Mouse (Mus musculus) liver, embryonic 12.5 days (tissue): ENCODE measurements around the gene Neurl4. TPM values are rescaled to one million over a fixed set of nuclear protein-coding genes. Genes with fewer than 3 reads are reported as not detected.

ENCODE experiments used
- ATAC-seq: fragments of 200-750 bp; cut with Nextera tagmentation; 2 replicates; pipeline ENCODE4 v1.8.0; 2017; ENCODE audit warnings: moderate number of reproducible peaks, mild to moderate bottlenecking, moderate library complexity
- H3K27ac ChIP-seq: fragments of 300-500 bp; sonication (generic); 2 replicates; pipeline ENCODE4 v1.5.1; 2016; ENCODE audit warnings: mild to moderate bottlenecking
- H3K27me3 ChIP-seq: fragments of 300-500 bp; sonication (generic); replicated peaks from 2 replicates; pipeline ENCODE4 v1.6.1; 2016; ENCODE audit warnings: mild to moderate bottlenecking, moderate library complexity
- H3K36me3 ChIP-seq: fragments of 300-500 bp; sonication (generic); 2 replicates; pipeline ENCODE4 v1.6.1; 2016; ENCODE audit warnings: mild to moderate bottlenecking, moderate library complexity
- H3K4me1 ChIP-seq: fragments of 300-500 bp; sonication (generic); 2 replicates; pipeline ENCODE4 v1.6.1; 2016
- H3K4me2 ChIP-seq: fragments of 300-500 bp; sonication (generic); 2 replicates; pipeline ENCODE4 v1.6.1; 2016; ENCODE audit warnings: mild to moderate bottlenecking, moderate library complexity
- H3K4me3 ChIP-seq: fragments of 300-500 bp; sonication (generic); 2 replicates; pipeline ENCODE4 v1.5.1; 2016; ENCODE audit warnings: mild to moderate bottlenecking, moderate library complexity
- H3K9ac ChIP-seq: fragments of 300-500 bp; sonication (generic); 2 replicates; pipeline ENCODE4 v1.6.1; 2016; ENCODE audit warnings: mild to moderate bottlenecking, moderate library complexity
- H3K9me3 ChIP-seq: fragments of 300-500 bp; sonication (generic); replicated peaks from 2 replicates; pipeline ENCODE4 v1.6.1; 2016; ENCODE audit warnings: mild to moderate bottlenecking, moderate library complexity
- WGBS: fragments of 180-500 bp; shearing (Covaris S2); methylation state at CpG from one replicate; pipeline ENCODE4 v1.1.7; 2016; ENCODE audit not compliant: insufficient replicate concordance; 5-methylcytosine and 5-hydroxymethylcytosine counted together
- polyA plus RNA-seq: library from polyadenylated mRNA; unstranded; fragments of >200 nt; fragmentation: Nextera tagmentation; extraction: Ambion mirVana; gene quantifications from 2 replicates; pipeline ENCODE4 v1.2.1, GENCODE M21; 2016

Gene Neurl4
- polyA plus RNA-seq, 1 experiment from 2014 or later = 5.7 TPM

DNA sequence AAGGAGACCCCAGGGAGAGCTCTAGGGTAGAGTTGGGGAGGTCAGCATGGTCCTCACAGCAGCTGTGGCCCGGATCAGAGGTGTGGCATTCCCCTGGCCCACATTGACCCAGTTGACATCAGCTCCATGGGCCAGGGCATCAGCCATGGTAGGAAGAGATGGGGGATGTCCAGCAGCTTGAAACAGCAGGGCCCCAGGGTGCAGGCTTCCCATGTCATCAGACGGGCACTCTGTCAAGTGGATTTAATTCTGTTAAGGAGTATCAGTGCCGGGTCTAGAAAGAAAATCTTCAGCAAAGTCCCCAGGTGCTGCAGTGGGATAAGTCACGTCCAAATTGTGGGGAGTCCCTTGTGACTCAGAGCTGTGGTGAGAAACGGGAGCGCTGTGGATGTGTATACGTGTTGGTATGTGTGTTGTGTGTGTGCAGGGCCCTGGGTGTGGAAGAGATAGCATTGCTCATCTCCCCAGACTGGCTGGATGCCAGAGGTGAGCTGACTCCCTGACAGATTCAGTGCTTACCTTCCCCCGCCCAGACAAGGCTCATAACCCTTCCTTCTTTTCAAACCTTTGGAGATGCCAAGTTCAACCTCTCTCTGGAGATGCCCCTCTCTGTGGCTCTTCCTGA lies 17.2 kb upstream of the Neurl4 start:
- H3K27me3 ChIP-seq = no peaks in the 10 kb centered on the region
- H3K4me3 ChIP-seq = no peak overlapping the region
- H3K27ac ChIP-seq = no peak overlapping the region
- peaks cover 88% of the 10 kb centered on the region for H3K4me1 ChIP-seq
- ATAC-seq = no peak
- WGBS = 80% methylated on average over 8 of the region's 8 CpGs
- H3K9me3 ChIP-seq = no peaks in the 10 kb centered on the region
- H3K9ac ChIP-seq = no peak overlapping the region
- no peak overlapping the region for H3K4me2 ChIP-seq
- H3K36me3 ChIP-seq = no peaks in the 10 kb centered on the region

DNA sequence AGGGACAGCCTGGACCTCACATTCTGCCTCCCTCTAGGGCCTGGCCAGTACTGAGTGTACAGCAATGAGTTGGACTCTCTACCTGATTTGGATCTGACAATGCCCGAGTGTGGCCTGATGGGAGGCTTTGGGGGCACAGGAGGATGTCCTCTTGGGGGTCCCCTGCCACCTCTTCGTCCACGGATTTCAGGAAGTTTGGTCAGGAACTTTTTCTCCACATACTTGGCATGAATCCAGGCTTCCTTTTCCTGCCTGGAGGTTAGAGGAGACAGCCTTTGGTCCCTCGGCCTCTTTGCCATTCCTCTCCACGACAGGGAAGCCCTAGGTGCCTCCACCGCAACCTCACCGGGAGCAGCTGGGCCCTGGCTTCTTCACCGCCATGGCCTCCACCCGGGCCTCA lies 16.6 kb upstream of the Neurl4 start:
- Histone ChIP-seq H3K4me2 (no peak overlapping the region), H3K27me3 (no peaks in the 10 kb centered on the region), H3K4me1 (peaks cover 82% of the 10 kb centered on the region), H3K27ac (peak overlapping the region; percentile 41; the same call in 1 of the 2 replicates), H3K9me3 (no peaks in the 10 kb centered on the region), H3K9ac (no peak overlapping the region), H3K36me3 (no peaks in the 10 kb centered on the region), H3K4me3 (no peak overlapping the region)
- ATAC-seq = no peak
- 74% methylated on average over 9 of the region's 9 CpGs for WGBS

DNA sequence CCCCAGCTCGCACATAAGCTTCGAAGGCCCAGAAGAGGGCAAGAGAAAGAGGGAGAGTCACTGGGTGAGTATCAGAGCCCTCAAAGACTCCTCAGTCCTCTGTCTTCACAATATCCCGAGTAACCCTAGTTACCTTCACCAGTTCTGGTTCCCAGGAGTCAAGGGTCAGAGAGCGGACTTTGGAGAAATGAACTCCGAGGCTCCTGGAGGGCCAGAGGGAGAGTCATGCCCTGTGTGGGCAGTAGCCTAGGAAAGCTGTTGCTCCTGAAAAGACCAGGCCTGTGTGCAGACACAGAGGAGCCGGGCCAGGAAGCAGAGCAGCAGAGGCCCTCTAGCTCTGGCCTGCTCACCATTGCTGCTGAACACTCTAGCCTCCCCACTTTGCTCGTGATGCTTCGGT lies 16.2 kb upstream of the Neurl4 start:
- Histone ChIP-seq H3K9ac (no peak overlapping the region), H3K27me3 (no peaks in the 10 kb centered on the region), H3K9me3 (no peaks in the 10 kb centered on the region), H3K4me1 (peaks cover 80% of the 10 kb centered on the region), H3K36me3 (no peaks in the 10 kb centered on the region), H3K27ac (peak overlapping the region; percentile 41; the same call in 1 of the 2 replicates), H3K4me2 (no peak overlapping the region), H3K4me3 (no peak overlapping the region)
- 70% methylated on average over 8 of the region's 8 CpGs for WGBS
- no peak for ATAC-seq

DNA sequence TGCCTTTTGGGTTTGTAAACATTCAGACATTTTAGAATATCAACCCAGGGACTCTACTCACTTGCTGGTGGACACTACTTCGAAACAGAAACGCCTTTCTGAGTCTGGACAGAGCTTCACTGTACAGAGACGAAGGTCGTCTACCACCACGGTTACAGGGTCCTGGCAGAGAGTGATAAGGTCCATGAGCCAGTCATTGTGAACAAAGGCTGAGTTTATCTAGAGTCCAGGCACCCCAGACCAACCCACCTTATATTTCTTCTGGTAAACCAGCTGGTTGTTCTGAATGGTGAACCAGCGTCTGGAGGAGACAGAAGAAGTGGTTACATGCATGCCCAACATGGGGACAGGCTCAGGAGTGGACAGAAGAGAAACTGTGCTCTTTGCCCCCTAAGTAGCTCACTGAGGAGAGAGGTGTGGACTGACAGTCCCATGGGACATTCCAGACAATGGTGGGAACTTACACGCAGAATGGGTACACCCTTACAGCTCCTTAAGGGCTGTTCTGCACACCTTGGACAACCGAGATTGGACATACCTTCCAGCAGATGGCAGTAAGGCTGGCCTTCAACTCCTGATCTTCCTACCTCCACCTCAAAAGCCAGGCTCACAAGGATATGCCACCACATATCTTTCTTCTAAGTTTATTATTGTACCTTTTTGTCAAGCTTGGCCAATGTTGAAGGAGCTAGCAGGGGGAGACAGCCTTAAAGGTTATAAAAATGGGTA lies 13.8 kb upstream of the Neurl4 start:
- 29% methylated on average over 8 of the region's 8 CpGs for WGBS
- H3K4me1 ChIP-seq = peaks cover 77% of the 10 kb centered on the region
- H3K36me3 ChIP-seq = no peaks in the 10 kb centered on the region
- H3K4me3 ChIP-seq = peak overlapping the region; percentile 10; the same call in 1 of the 2 replicates
- peak overlapping the region; percentile 55 for H3K4me2 ChIP-seq
- H3K9ac ChIP-seq = peak overlapping the region; percentile 33
- H3K27ac ChIP-seq = peak overlapping the region; percentile 80
- H3K27me3 ChIP-seq = no peaks in the 10 kb centered on the region
- peak; percentile 90 for ATAC-seq
- H3K9me3 ChIP-seq = no peaks in the 10 kb centered on the region

DNA sequence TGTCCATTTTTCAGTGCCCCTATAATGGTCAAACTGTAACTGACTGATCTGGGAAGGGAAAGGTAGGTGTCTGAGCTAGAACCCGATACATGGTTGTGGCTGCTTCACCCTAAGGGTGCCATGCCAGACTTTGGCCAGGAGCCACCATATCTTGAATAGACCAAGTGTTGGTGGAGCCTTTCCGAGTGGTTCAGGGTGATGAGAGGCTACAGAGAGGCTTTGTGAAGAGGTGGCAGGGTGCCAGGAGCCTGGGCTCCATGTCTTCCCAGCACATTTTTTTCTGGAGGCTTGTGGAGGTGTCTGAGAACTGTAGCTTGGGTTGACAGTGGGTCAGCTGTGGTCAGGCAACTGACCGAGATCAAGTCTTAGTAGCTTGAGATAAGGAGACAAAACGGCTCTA lies 9.4 kb upstream of the Neurl4 start:
- peaks cover 59% of the 10 kb centered on the region for H3K4me1 ChIP-seq
- no peaks in the 10 kb centered on the region for H3K27me3 ChIP-seq
- 48% methylated on average over 4 of the region's 4 CpGs for WGBS
- H3K9ac ChIP-seq = no peak overlapping the region
- no peaks in the 10 kb centered on the region for H3K36me3 ChIP-seq
- no peak overlapping the region for H3K4me3 ChIP-seq
- H3K9me3 ChIP-seq = no peaks in the 10 kb centered on the region
- ATAC-seq = no peak
- no peak overlapping the region for H3K4me2 ChIP-seq
- no peak overlapping the region for H3K27ac ChIP-seq

DNA sequence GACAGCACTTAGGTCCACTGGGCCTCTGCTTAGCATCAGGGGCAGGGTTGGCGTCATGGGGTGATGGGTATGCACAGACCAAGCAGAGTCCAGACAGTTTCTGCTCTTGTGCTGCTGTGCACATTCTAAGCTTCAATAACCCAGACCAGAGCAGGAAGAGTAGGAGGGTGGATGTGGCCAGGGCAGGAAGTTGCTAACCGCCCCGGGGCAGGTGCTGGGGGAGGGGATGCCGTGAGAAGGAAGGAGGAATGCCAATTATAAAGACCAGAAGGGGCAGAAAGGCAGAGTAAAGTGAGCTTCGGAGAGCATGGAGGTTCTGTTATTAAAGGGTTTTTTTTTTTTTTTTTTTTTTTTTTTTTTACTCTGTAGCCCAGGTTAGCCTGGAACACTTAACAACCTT lies 6.2 kb upstream of the Neurl4 start:
- Histone ChIP-seq H3K9ac (peak overlapping the region; percentile 45), H3K36me3 (no peaks in the 10 kb centered on the region)

DNA sequence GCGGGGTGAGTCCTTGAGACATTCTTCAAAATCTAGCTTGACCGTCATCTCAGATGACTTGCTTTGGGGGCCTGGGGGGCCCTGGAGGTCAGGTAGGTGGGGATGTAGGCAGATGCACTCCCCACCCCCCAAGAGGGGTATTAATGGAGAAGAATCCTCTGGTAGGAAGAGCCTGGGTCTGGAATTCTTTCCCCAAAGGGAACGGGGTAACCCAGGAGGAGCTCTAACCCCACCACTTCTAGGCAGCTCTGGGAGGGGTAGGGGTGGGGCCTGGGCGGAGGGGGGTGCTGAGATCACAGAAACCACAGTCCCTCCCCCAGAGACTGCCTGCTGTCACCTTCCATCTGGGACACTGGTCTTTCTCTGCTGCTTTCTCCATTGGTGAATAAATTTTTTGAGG lies 5.6 kb upstream of the Neurl4 start, which contains the start of gene Acap1:
Gene Acap1, minus strand, starts transcription at position 249 of the 400 bp plus-strand sequence.
- Histone ChIP-seq H3K4me3 (peak within 1 kb of the TSS; percentile 25; the same call in 1 of the 2 replicates), H3K27me3 (peaks cover 8% of the 10 kb centered on the region), H3K36me3 (no peaks in the 10 kb centered on the region), H3K9me3 (no peaks in the 10 kb centered on the region), H3K27ac (peak within 1 kb of the TSS; percentile 57), H3K9ac (peak within 1 kb of the TSS; percentile 45), H3K4me1 (peaks cover 54% of the 10 kb centered on the region), H3K4me2 (peak within 1 kb of the TSS; percentile 50)
- WGBS = 36% methylated on average over 4 of the region's 4 CpGs
- ATAC-seq = peak; percentile 78

More for the DNA sequence above, 6.2 kb upstream of the Neurl4 start:
- Histone ChIP-seq H3K27me3 (peaks cover 7% of the 10 kb centered on the region), H3K4me3 (no peak overlapping the region), H3K4me2 (0 out of 2 replicates have a peak overlapping the region, but pooled peaks have one; percentile 50), H3K4me1 (peaks cover 54% of the 10 kb centered on the region), H3K27ac (peak overlapping the region; percentile 57; the same call in 1 of the 2 replicates), H3K9me3 (no peaks in the 10 kb centered on the region)
- 21% methylated on average over 5 of the region's 5 CpGs for WGBS
- 0 out of 2 replicates have a peak, but pooled peaks have one; percentile 9 for ATAC-seq

DNA sequence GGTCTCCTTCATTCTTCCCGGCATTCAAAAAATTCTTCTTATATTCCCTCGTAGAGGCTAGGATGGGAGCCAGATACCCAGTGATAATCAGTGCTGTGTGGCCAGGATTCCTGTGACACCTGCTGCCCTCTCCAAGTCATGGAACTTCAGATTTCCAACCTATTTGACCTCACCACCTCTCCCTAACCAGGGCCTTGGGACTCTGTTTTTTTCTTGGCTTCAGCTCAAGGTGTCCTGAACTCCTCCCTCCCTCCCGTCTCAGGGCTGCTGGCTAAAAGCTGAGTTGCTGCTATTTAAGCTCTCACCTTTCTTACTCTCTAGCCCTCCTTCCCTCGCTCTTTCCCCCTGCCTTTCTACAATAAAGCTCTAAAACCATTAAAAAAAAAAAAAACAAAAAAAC lies 1.0 kb upstream of the Neurl4 start:
- Histone ChIP-seq H3K9me3 (no peaks in the 10 kb centered on the region), H3K36me3 (peaks cover 18% of the 10 kb centered on the region), H3K4me1 (peaks cover 57% of the 10 kb centered on the region), H3K27me3 (peaks cover 8% of the 10 kb centered on the region), H3K27ac (no peak overlapping the region), H3K4me3 (peak overlapping the region; percentile 86; the same call in 1 of the 2 replicates), H3K4me2 (peak overlapping the region; percentile 95), H3K9ac (no peak overlapping the region; the same call in 1 of the 2 replicates)
- ATAC-seq = no peak
- 45% methylated on average over 4 of the region's 4 CpGs for WGBS

DNA sequence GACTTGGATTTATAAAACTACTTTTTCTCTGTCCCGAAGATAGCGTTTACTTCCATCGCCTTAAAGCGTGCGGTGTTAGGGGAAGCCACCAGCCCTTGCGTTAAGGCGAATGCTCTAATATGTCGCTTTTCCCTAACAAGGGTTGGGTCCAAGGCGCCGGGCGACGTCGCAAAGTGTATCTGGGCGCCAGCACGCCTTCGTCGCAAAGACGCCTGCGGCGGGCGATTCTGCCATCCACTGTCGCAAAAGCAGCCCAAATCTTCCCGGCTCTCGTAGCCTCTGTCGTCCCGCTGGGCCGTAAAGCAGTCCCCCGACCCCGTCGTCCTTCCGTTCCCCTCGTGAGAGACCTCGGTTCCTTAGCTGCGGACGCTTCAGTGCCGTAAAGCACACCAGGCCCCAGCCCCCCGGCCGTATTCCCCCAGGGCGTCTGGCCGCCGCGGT lies 554 bp downstream of the Neurl4 start:
- Histone ChIP-seq H3K4me2 (peak overlapping the region; percentile 95), H3K27me3 (peaks cover 8% of the 10 kb centered on the region), H3K9me3 (no peaks in the 10 kb centered on the region), H3K36me3 (peaks cover 33% of the 10 kb centered on the region), H3K9ac (peak overlapping the region; percentile 92), H3K4me1 (peaks cover 47% of the 10 kb centered on the region), H3K4me3 (peak overlapping the region; percentile 86), H3K27ac (peak overlapping the region; percentile 95)
- WGBS = under 1% methylated on average over 42 of the region's 42 CpGs
- peak; percentile 62 for ATAC-seq

DNA sequence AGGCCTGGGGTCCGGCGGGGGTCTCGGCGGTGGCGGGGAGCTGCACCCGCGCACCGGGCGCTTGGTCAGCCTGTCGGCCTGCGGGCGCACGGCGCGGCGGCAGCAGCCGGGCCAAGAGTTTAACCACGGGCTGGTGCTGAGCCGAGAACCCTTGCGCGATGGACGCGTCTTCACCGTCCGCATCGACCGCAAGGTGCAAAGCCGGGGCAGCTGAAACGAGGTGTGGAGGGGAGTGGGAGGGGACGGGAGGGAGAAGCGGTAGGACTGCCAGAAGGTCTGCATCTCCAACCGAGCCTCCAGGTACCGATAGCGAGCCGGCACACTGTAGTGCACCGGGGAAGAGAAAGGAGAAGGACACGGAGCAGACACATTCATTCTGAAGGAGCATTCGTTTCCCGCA lies 1.1 kb downstream of the Neurl4 start:
- H3K4me2 ChIP-seq = peak overlapping the region; percentile 95
- WGBS = under 1% methylated on average over 39 of the region's 39 CpGs
- ATAC-seq = peak; percentile 2; the same call in 1 of the 2 replicates
- no peaks in the 10 kb centered on the region for H3K9me3 ChIP-seq
- peak overlapping the region; percentile 92 for H3K9ac ChIP-seq
- H3K4me3 ChIP-seq = peak overlapping the region; percentile 86
- H3K36me3 ChIP-seq = peaks cover 39% of the 10 kb centered on the region
- H3K4me1 ChIP-seq = peaks cover 47% of the 10 kb centered on the region
- H3K27me3 ChIP-seq = peaks cover 8% of the 10 kb centered on the region
- peak overlapping the region; percentile 95 for H3K27ac ChIP-seq

DNA sequence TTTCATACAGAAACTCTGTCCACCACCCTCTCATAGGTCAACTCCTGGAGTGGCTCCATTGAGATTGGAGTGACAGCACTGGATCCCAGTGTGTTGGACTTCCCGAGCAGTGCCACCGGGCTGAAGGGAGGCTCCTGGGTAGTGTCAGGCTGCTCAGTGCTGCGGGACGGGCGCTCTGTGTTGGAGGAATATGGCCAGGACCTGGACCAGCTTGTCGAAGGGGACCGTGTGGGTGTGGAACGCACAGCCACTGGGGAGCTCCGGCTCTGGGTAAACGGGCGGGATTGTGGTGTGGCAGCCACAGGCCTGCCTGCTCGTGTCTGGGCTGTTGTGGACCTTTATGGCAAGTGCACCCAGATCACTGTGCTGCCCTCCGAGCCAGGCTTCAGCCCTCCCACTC lies 2.1 kb downstream of the Neurl4 start:
- Histone ChIP-seq H3K27ac (peak overlapping the region; percentile 95), H3K9ac (peak overlapping the region; percentile 92), H3K36me3 (peaks cover 49% of the 10 kb centered on the region), H3K4me2 (peak overlapping the region; percentile 95), H3K9me3 (no peaks in the 10 kb centered on the region), H3K27me3 (peaks cover 8% of the 10 kb centered on the region), H3K4me1 (peaks cover 46% of the 10 kb centered on the region), H3K4me3 (peak overlapping the region; percentile 86)
- no peak for ATAC-seq
- WGBS = 77% methylated on average over 12 of the region's 13 CpGs

DNA sequence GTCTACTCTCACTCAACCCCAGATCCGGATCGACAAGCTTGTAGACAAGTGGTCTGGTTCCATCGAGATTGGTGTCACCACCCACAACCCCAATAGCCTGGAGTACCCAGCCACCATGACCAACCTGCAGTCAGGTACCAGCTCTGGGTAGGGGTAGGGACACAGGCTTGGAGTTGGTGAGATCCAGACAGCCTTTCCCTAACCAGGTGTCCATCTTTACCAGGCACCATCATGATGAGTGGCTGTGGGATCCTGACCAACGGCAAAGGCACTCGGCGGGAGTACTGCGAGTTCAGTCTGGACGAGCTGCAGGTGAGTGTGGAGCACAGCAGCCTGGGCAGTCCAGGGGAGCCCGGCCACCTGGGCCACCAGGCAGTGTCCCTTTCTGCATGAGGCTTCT lies 3.4 kb downstream of the Neurl4 start:
- peaks cover 5% of the 10 kb centered on the region for H3K27me3 ChIP-seq
- H3K4me3 ChIP-seq = no peak overlapping the region
- H3K9ac ChIP-seq = no peak overlapping the region
- no peak overlapping the region for H3K4me2 ChIP-seq
- H3K36me3 ChIP-seq = peaks cover 62% of the 10 kb centered on the region
- 89% methylated on average over 9 of the region's 9 CpGs for WGBS
- no peaks in the 10 kb centered on the region for H3K9me3 ChIP-seq
- H3K4me1 ChIP-seq = peaks cover 34% of the 10 kb centered on the region
- no peak for ATAC-seq
- H3K27ac ChIP-seq = no peak overlapping the region
